9 mouse cellular contexts compared by ENCODE assay signal in the genomic region with DNA sequence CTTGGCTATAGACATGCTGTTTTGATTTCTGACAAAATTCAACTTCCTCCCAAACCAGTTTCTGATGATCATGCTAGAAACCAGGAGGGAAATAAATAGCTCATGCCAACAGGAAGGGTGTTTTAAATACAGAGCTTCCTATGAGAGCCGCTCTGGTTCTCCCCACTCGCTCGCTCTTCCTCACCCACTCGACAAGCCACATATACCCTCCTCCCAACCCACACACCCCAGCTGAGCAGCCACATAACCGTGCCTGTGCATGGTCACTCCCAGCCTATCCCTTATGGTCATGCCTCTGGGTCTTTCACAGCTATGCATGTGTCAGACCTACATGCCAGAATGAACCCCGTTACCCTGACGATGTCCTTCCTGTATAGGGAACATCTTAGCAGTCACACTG. TPM values are rescaled to one million over a fixed set of nuclear protein-coding genes. Genes with fewer than 3 reads are reported as not detected.
DNase-seq lines count a peak whose midpoint lies in the region; ATAC-seq lines count a peak whose summit lies in the region.
"Had no signal": no experiment of that assay in that cellular context is flagged by ENCODE, and none has a peak within 500 bp of the region (broad histone marks: within the 10 kb centered on the region; RNA-seq: fewer than 3 reads in every experiment).

No protein-coding gene starts in this region.

- no peaks in the 10 kb centered on the region for H3K9me3 ChIP-seq in kidney, embryonic 16.5 days (ENCODE audit: low read length)
- no peaks in the 10 kb centered on the region for H3K9me3 ChIP-seq in megakaryocyte, embryonic 14.5 days
- no peaks in the 10 kb centered on the region for H3K9me3 ChIP-seq in hindbrain, embryonic 14.5 days (ENCODE audit: control insufficient read depth, low read length)

- no peak overlapping the region for H3K4me2 ChIP-seq in kidney, embryonic 16.5 days (replicated peaks; ENCODE audit: low read depth, low read length)
- no peak overlapping the region for H3K4me2 ChIP-seq in hindbrain, embryonic 14.5 days (replicated peaks)

- WGBS in kidney, embryonic 16.5 days = 80% methylated on average over 7 of the region's 7 CpGs
- WGBS in hindbrain, embryonic 14.5 days = 86% methylated on average over 7 of the region's 7 CpGs

- H3K27me3 ChIP-seq in kidney, embryonic 16.5 days (ENCODE audit: insufficient read depth, low read length) = no peaks in the 10 kb centered on the region
- H3K27me3 ChIP-seq in megakaryocyte, embryonic 14.5 days (replicated peaks) = no peaks in the 10 kb centered on the region
- H3K27me3 ChIP-seq in hindbrain, embryonic 14.5 days (ENCODE audit: control insufficient read depth, insufficient read depth, low read length) = no peaks in the 10 kb centered on the region

- 0 out of 2 replicates have a peak, but pooled peaks have one; percentile 36 for ATAC-seq in kidney, embryonic 16.5 days (ENCODE audit: low FRiP score, low TSS enrichment)
- ATAC-seq in hindbrain, embryonic 14.5 days (ENCODE audit: low FRiP score) = no peak
- ATAC-seq: forebrain, postnatal 0 days had no signal

- H3K4me3 ChIP-seq in kidney, embryonic 16.5 days (ENCODE audit: low read length) = no peak overlapping the region
- peak overlapping the region; percentile 48 for H3K4me3 ChIP-seq in megakaryocyte, embryonic 14.5 days (replicated peaks)
- H3K4me3 ChIP-seq in hindbrain, embryonic 14.5 days (replicated peaks; ENCODE audit: low read length) = no peak overlapping the region
- H3K4me3 ChIP-seq: myocyte had no signal

- peak overlapping the region; percentile 50; the same call in 1 of the 2 replicates for H3K27ac ChIP-seq in kidney, embryonic 16.5 days (ENCODE audit: low read length)
- no peak overlapping the region for H3K27ac ChIP-seq in hindbrain, embryonic 14.5 days

- H3K4me1 ChIP-seq in kidney, embryonic 16.5 days (ENCODE audit: insufficient read depth, low read length) = peaks cover 12% of the 10 kb centered on the region
- H3K4me1 ChIP-seq in megakaryocyte, embryonic 14.5 days = peaks cover 50% of the 10 kb centered on the region
- H3K4me1 ChIP-seq in hindbrain, embryonic 14.5 days (replicated peaks; ENCODE audit: control insufficient read depth, insufficient read depth, low read length) = no peaks in the 10 kb centered on the region

- no peak overlapping the region for H3K9ac ChIP-seq in kidney, embryonic 16.5 days (replicated peaks; ENCODE audit: low read length)
- no peak overlapping the region for H3K9ac ChIP-seq in hindbrain, embryonic 14.5 days
- H3K9ac ChIP-seq: forebrain, postnatal 0 days had no signal

- no peak for DNase-seq in kidney, adult 8-10 months
- peak; percentile 76 for DNase-seq in brain, adult 2 months (ENCODE audit: low read depth, low spot score)
- peak; percentile 54 to 65 for DNase-seq in frontal cortex, adult 2 months (ENCODE audit: extremely low spot score in 1 of 2, low spot score in 1 of 2)
- no peak for DNase-seq in cerebellum, adult 11 months
- DNase-seq in hindbrain, embryonic 14.5 days (ENCODE audit: low spot score) = no peak
- DNase-seq: forebrain, postnatal 0 days had no signal

- peaks cover 35% of the 10 kb centered on the region for H3K36me3 ChIP-seq in kidney, embryonic 16.5 days (ENCODE audit: insufficient read depth, low read length)
- H3K36me3 ChIP-seq in megakaryocyte, embryonic 14.5 days (replicated peaks; ENCODE audit: low read length) = peaks cover 65% of the 10 kb centered on the region
- H3K36me3 ChIP-seq in hindbrain, embryonic 14.5 days (replicated peaks; ENCODE audit: control insufficient read depth, insufficient read depth) = peaks cover 40% of the 10 kb centered on the region

RNA-seq across cellular contexts. Expression of a gene that starts 7.0 kb away (rescaled TPM):
- polyA plus RNA-seq in kidney, embryonic 16.5 days (2015; fragmentation: Nextera tagmentation; extraction: Ambion mirVana) = 262 and 290 TPM in 2 replicates
- 210 and 220 TPM in 2 replicates for polyA plus RNA-seq in frontal cortex, adult 2 months (2012; rRNA removed)
- 28.5 and 32.0 TPM in 2 replicates for polyA plus RNA-seq in megakaryocyte, embryonic 14.5 days (2012; ENCODE audit: insufficient read depth, low replicate concordance)
- 140 and 142 TPM in 2 replicates for polyA plus RNA-seq in hindbrain, embryonic 14.5 days (2014; fragmentation: Nextera tagmentation; extraction: Ambion mirVana)

RNA-seq across cellular contexts. Expression of a gene that starts 14.6 kb away (rescaled TPM):
- polyA plus RNA-seq in kidney, embryonic 16.5 days (2015; fragmentation: Nextera tagmentation; extraction: Ambion mirVana) = 41.6 and 45.4 TPM in 2 replicates
- polyA plus RNA-seq in frontal cortex, adult 2 months (2012; rRNA removed) = 4.5 and 5.3 TPM in 2 replicates
- polyA plus RNA-seq in megakaryocyte, embryonic 14.5 days (2012; ENCODE audit: insufficient read depth, low replicate concordance) = 57.2 and 75.5 TPM in 2 replicates
- polyA plus RNA-seq in hindbrain, embryonic 14.5 days (2014; fragmentation: Nextera tagmentation; extraction: Ambion mirVana) = 3.0 and 5.0 TPM in 2 replicates

RNA-seq across cellular contexts. Expression of a gene that starts 22.4 kb away (rescaled TPM):
- polyA plus RNA-seq in kidney, embryonic 16.5 days (2015; fragmentation: Nextera tagmentation; extraction: Ambion mirVana) = 10.1 and 10.2 TPM in 2 replicates
- polyA plus RNA-seq in frontal cortex, adult 2 months (2012; rRNA removed) = 101 and 105 TPM in 2 replicates
- 1.6 and 2.9 TPM in 2 replicates for polyA plus RNA-seq in megakaryocyte, embryonic 14.5 days (2012; ENCODE audit: insufficient read depth, low replicate concordance)
- 41.7 and 43.3 TPM in 2 replicates for polyA plus RNA-seq in hindbrain, embryonic 14.5 days (2014; fragmentation: Nextera tagmentation; extraction: Ambion mirVana)

RNA-seq across cellular contexts. Expression of a gene that starts 47.2 kb away (rescaled TPM):
- 2.1 and 3.0 TPM in 2 replicates for polyA plus RNA-seq in kidney, embryonic 16.5 days (2015; fragmentation: Nextera tagmentation; extraction: Ambion mirVana)
- polyA plus RNA-seq in frontal cortex, adult 2 months (2012; rRNA removed) = 7.1 and 8.2 TPM in 2 replicates
- 2,082 and 2,619 TPM in 2 replicates for polyA plus RNA-seq in megakaryocyte, embryonic 14.5 days (2012; ENCODE audit: insufficient read depth, low replicate concordance)
- 1.1 and 2.2 TPM in 2 replicates for polyA plus RNA-seq in hindbrain, embryonic 14.5 days (2014; fragmentation: Nextera tagmentation; extraction: Ambion mirVana)
- polyA plus RNA-seq: myocyte had no signal

Comparison
In these comparisons a context has a peak if more than half of its experiments do, and no peak if none do; other contexts are left out.
1. DNase-seq: peak in brain, adult 2 months (single experiment) and frontal cortex, adult 2 months (2 of 2); none in kidney, adult 8-10 months (0 of 2), cerebellum, adult 11 months (single experiment) and hindbrain, embryonic 14.5 days (single experiment).